Mouse (Mus musculus) thymus, adult 2 months (tissue): ENCODE results near the gene P2ry2.

Experiments
- CTCF ChIP-seq: fragments of 200-500 bp; IDR thresholded peaks from 2 replicates; pipeline ENCODE4 v1.5.1; 2012; ENCODE audit warnings: mild to moderate bottlenecking, control low read depth, low read length, moderate library complexity, borderline replicate concordance; ENCODE audit not compliant: control insufficient read depth, poor library complexity, insufficient read depth; ENCODE audit errors: extremely low read depth
- POLR2A ChIP-seq: fragments of 200-500 bp; IDR thresholded peaks from 2 replicates; pipeline ENCODE4 v1.6.1; 2012; ENCODE audit warnings: mild to moderate bottlenecking, low read length, control low read depth, moderate library complexity; ENCODE audit not compliant: control insufficient read depth, poor library complexity, insufficient read depth; ENCODE audit errors: extremely low read depth

GRCm38 (mm10) chr7:100990636-100991311, 21.9 kb downstream of the P2ry2 start:
- TF ChIP-seq POLR2A (no peak), CTCF (no peak)
